Mouse (Mus musculus) skeletal muscle tissue, adult 2 months (tissue): ENCODE data around the gene Mief1.

Experiments
- DNase-seq: peaks from one replicate; pipeline ENCODE4 v3.0.0-alpha.2; 2012; ENCODE audit warnings: low read depth, low spot score

Mief1 gene

GRCm38 (mm10) chr15:80228071-80228800 lies 5.6 kb upstream of the Mief1 start:
- no peak for DNase-seq

DNA sequence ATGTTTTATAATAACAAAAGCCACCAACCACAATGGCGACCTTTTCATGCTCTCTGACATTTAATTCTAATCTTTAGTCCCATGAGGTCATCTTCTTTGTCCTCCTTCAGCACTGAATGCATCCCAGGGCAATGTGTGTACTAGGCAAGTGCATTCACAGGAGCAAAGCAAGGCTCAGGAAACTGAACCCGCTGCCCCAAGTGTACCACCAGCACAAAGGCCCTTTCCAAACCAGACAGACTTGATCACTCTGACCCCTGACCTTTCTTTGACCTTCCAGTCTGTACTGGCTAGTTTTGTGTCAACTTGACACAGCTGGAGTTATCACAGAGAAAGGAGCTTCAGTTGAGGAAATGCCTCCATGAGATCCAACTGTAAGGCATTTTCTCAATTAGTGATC lies 1.5 kb upstream of the Mief1 start:
- DNase-seq = no peak

DNA sequence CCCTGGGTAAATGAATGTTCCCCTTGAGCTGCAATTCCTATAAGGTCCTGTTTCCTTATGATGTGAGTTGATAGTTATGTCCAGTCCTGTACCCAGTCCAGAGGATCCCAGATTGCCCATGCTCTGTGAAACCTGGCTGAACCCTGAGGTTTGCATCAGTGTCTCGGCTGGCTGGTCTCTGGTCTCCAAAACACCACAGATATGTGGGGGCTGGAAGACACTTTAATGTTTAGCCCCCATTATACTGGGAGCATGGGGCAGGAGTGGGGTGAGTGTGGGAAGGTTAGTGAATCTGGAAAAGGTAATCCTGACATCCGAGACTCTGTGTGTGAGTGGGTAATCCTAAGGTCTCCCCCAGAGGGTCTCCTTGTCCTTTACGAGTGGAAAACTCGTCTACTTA lies 765 bp upstream of the Mief1 start:
- DNase-seq = no peak

GRCm38 (mm10) chr15:80235535-80235934 lies 1.7 kb downstream of the Mief1 start, which contains the start of gene AC140267.1:
TSS of gene AC140267.1 (plus strand) at chr15:80235835.
- DNase-seq = no peak

DNA sequence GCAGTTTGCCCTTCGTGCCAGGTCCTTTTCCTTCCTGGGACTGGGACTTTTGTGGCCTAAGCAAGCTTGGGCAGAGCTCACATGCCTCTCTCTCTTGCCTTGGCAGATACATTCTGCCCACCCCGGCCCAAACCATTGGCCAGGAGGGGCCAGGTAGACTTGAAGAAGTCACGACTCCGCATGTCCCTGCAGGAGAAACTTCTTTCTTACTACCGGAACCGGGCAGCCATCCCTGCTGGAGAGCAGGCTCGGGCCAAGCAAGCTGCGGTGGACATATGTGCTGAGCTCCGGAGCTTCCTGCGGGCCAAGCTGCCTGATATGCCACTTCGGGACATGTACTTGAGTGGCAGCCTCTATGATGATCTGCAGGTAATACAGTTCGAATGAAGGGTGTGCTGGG lies 14.3 kb downstream of the Mief1 start:
- no peak for DNase-seq

GRCm38 (mm10) chr15:80248596-80248995 lies 14.8 kb downstream of the Mief1 start:
- no peak for DNase-seq

- no peak for DNase-seq
These were observed 15.9 kb downstream of the Mief1 start for GRCm38 (mm10) chr15:80249672-80250071.

DNA sequence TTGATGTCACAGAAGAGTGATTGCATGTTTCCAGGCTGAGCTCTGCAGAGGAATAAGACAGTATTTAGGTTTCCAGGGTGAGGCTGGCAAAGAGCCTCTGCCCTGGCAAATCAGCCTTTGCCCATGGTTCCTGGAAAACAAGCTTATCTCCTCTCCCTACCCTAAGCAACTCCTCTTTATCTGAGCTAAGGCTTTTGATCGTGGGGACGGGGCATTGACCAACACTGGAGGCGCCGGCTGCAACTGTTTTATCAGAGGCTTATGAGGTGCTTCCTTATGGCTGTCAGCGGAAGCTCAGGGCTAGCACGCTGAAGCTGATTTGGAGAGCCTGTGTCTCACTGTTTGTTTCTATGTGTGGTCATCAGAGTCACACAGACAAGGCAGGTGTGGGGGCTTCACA lies 16.8 kb downstream of the Mief1 start:
- DNase-seq = no peak

GRCm38 (mm10) chr15:80253530-80253929 lies 19.7 kb downstream of the Mief1 start:
- no peak for DNase-seq

GRCm38 (mm10) chr15:80254207-80254606 lies 20.4 kb downstream of the Mief1 start:
- DNase-seq = no peak

- DNase-seq = peak; percentile 100
These were observed 21.2 kb downstream of the Mief1 start, which contains the start of gene Atf4 for GRCm38 (mm10) chr15:80254847-80255645. TSS of gene Atf4 (plus strand) at chr15:80255184.

DNA sequence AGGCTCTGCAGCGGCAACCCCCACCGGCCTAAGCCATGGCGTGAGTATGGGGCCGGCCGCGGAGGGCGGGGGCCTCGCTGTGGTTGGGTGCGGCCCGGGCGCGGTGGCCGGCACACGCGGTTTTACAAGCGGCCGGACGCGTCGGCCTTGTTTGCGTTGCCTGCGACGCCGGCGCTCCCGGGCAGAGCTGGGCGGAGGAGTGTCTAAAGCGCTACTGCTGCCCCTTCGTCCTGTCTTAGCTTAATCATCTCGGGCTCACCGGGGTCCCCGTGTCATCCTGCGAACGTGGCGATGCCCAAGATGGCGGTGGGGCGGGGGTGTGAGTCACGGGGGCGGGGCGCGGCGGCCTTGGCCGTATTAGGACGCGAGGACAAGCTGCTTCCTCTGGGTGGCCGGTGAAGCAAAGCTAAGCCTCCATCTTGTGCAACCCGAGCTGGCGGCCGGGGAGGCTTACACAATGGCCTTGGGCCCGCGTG lies 21.9 kb downstream of the Mief1 start:
- peak; percentile 92 for DNase-seq

GRCm38 (mm10) chr15:80256242-80256641 lies 22.4 kb downstream of the Mief1 start:
- no peak for DNase-seq

DNA sequence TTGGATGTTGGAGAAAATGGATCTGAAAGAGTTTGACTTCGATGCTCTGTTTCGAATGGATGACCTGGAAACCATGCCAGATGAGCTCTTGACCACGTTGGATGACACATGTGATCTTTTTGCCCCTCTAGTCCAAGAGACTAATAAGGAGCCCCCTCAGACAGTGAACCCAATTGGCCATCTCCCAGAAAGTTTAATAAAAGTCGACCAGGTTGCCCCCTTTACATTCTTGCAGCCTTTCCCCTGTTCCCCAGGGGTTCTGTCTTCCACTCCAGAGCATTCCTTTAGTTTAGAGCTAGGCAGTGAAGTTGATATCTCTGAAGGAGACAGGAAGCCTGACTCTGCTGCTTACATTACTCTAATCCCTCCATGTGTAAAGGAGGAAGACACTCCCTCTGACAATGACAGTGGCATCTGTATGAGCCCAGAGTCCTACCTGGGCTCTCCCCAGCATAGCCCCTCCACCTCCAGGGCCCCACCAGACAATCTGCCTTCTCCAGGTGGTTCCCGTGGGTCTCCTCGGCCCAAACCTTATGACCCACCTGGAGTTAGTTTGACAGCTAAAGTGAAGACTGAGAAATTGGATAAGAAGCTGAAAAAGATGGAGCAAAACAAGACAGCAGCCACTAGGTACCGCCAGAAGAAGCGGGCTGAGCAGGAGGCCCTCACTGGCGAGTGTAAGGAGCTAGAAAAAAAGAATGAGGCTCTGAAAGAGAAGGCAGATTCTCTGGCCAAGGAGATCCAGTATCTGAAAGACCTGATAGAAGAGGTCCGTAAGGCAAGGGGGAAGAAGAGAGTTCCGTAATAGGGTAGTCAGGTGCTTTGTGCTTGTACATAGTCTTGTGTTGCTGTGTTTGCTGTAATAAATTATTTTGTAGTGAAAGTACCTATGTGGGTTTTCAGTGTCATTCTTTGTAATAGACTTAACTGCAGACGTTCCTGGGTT lies 23.1 kb downstream of the Mief1 start:
- no peak for DNase-seq

DNA sequence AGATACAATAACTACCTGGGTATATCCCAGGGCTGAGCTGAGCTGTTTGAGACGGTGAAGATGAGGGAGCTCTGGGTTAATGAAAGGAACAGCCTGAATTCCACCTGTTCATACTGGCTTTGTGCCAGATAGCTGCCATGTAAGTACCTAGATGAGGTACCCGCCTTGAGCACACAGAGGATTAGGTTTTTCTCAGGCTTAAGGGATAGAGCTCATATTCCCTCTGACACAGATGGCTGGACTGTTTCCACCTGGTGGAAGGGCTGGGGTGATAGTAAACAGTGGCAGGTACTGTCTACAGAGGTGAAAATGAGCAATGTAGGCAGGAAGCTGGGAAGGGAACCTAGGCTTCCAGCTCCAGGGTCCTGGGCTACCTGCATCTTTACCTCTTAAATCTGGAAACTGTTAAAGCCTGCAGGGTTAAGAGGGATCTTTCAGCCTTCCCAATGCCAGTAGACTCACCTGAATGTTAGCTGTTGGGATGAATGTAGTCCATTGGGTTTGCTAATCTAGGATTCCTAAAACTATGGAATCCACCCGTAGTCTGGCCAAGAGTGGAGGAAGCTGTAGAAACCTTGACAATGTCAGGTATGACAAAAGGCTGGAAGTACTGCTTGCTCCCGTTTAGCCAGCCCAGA lies 23.9 kb downstream of the Mief1 start:
- peak; percentile 74 for DNase-seq

GRCm38 (mm10) chr15:80258240-80259170 lies 24.7 kb downstream of the Mief1 start:
- DNase-seq = no peak

DNA sequence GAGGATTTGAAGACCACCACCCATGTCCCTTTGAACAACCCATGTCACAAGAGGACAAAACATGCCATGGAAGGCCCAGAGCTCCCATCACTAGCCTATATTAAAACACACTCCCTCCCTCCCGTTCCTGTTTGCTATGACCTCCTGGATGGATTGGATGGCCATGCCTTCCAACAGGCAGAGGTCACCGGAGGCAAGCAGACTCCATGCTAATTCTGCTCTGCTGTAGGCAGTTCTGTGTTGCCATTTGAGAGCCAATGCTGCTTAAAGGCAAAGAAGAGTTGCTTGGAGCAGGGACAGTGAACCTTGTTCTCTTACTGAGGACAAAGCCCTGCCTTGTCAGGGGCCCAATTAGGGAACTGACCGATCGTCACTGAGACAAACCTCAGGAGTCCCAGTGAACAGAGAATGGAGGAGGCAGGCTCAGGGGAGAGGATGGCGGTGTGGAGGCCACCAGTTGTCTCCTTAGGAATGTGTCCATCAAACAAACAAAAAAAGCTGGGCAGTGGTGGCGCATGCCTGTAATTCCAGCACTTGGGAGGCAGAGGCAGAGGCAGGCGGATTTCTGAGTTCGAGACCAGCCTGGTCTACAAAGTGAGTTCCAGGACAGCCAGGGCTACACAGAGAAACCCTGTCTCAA lies 25.7 kb downstream of the Mief1 start:
- DNase-seq = no peak

GRCm38 (mm10) chr15:80260677-80261076 lies 26.9 kb downstream of the Mief1 start:
- peak; percentile 68 for DNase-seq

- DNase-seq = no peak
These were observed 27.3 kb downstream of the Mief1 start for GRCm38 (mm10) chr15:80261100-80261499.
